Mouse (Mus musculus): Measurements from ENCODE around the gene Prr19.
"Not testable (repeated sequence)": the region's sequence is repeated elsewhere in the genome, so short reads cannot be mapped to it uniquely, and the experiment has no call there.

The Prr19 gene

GRCm38 (mm10) chr7:25301063-25301462 lies at the start of gene Prr19:
Gene Prr19, plus strand, starts transcription at chr7:25301411.
- no peak for DNase-seq (ENCODE audit: low read depth in 1 of 2, low spot score in 2 of 2)

- DNase-seq (ENCODE audit: low read depth in 1 of 2, low spot score in 2 of 2), result no peak
Measured at GRCm38 (mm10) chr7:25251822-25252221, 49.4 kb upstream of the Prr19 start.

- no peak for DNase-seq (ENCODE audit: low read depth in 1 of 2, low spot score in 2 of 2)
Measured at GRCm38 (mm10) chr7:25261896-25262295, 39.3 kb upstream of the Prr19 start.

GRCm38 (mm10) chr7:25263968-25264870 lies 37.0 kb upstream of the Prr19 start:
- DNase-seq (ENCODE audit: low read depth in 1 of 2, low spot score in 2 of 2), result no peak

- DNase-seq (ENCODE audit: low read depth in 1 of 2, low spot score in 2 of 2), result not testable (repeated sequence)
Measured at GRCm38 (mm10) chr7:25265743-25266142, 35.5 kb upstream of the Prr19 start.

GRCm38 (mm10) chr7:25266180-25266962 lies 34.8 kb upstream of the Prr19 start:
- no peak for DNase-seq (ENCODE audit: low read depth in 1 of 2, low spot score in 2 of 2)

GRCm38 (mm10) chr7:25267301-25267750 lies 33.9 kb upstream of the Prr19 start, which contains the start of gene Cic:
Gene Cic, plus strand, starts transcription at chr7:25267704.
- DNase-seq (ENCODE audit: low read depth in 1 of 2, low spot score in 2 of 2), result peak; percentile 99

GRCm38 (mm10) chr7:25267751-25268463 lies 33.3 kb upstream of the Prr19 start:
- DNase-seq (ENCODE audit: low read depth in 1 of 2, low spot score in 2 of 2), result peak; percentile 97 to 98

- no peak for DNase-seq (ENCODE audit: low read depth in 1 of 2, low spot score in 2 of 2)
Measured at GRCm38 (mm10) chr7:25268588-25268987, 32.6 kb upstream of the Prr19 start.

GRCm38 (mm10) chr7:25269029-25269428 lies 32.2 kb upstream of the Prr19 start:
- DNase-seq (ENCODE audit: low read depth in 1 of 2, low spot score in 2 of 2), result no peak

GRCm38 (mm10) chr7:25269545-25270271 lies 31.5 kb upstream of the Prr19 start:
- DNase-seq (ENCODE audit: low read depth in 1 of 2, low spot score in 2 of 2), result no peak

- DNase-seq (ENCODE audit: low read depth in 1 of 2, low spot score in 2 of 2), result no peak
Measured at GRCm38 (mm10) chr7:25270652-25271633, 30.3 kb upstream of the Prr19 start.

- no peak for DNase-seq (ENCODE audit: low read depth in 1 of 2, low spot score in 2 of 2)
Measured at GRCm38 (mm10) chr7:25271651-25272444, 29.4 kb upstream of the Prr19 start.

GRCm38 (mm10) chr7:25272445-25273258 lies 28.6 kb upstream of the Prr19 start:
- no peak for DNase-seq (ENCODE audit: low read depth in 1 of 2, low spot score in 2 of 2)

- no peak for DNase-seq (ENCODE audit: low read depth in 1 of 2, low spot score in 2 of 2)
Measured at GRCm38 (mm10) chr7:25273259-25274241, 27.7 kb upstream of the Prr19 start.

- no peak for DNase-seq (ENCODE audit: low read depth in 1 of 2, low spot score in 2 of 2)
Measured at GRCm38 (mm10) chr7:25274571-25274970, 26.6 kb upstream of the Prr19 start.

GRCm38 (mm10) chr7:25274996-25275395 lies 26.2 kb upstream of the Prr19 start:
- DNase-seq (ENCODE audit: low read depth in 1 of 2, low spot score in 2 of 2), result no peak

All from monocyte, adult 2 months (primary cell).